Mouse (Mus musculus): ENCODE data around the gene Agap1.
A peak's percentile ranks its signal among the peaks of the same experiment; 100 is the strongest.
"Not testable (repeated sequence)": the region's sequence is repeated elsewhere in the genome, so short reads cannot be mapped to it uniquely, and the experiment has no call there.

Agap1 gene

GRCm38 (mm10) chr1:89461881-89462280 lies 7.3 kb downstream of the Agap1 start:
- DNase-seq: no peak

GRCm38 (mm10) chr1:89463138-89463537 lies 8.5 kb downstream of the Agap1 start:
- peak; percentile 45 for DNase-seq

- no peak for DNase-seq
These were observed 10.9 kb downstream of the Agap1 start for GRCm38 (mm10) chr1:89465417-89466002.

- DNase-seq: peak; percentile 65
These were observed 12.9 kb downstream of the Agap1 start for GRCm38 (mm10) chr1:89467321-89468069.

- no peak for DNase-seq
These were observed 13.5 kb downstream of the Agap1 start for GRCm38 (mm10) chr1:89468141-89468540.

- no peak for DNase-seq
These were observed 16.8 kb downstream of the Agap1 start for GRCm38 (mm10) chr1:89471430-89471829.

GRCm38 (mm10) chr1:89471891-89472290 lies 17.3 kb downstream of the Agap1 start:
- DNase-seq: no peak

- DNase-seq: peak; percentile 79
These were observed 19.3 kb downstream of the Agap1 start for GRCm38 (mm10) chr1:89473946-89474345.

GRCm38 (mm10) chr1:89474853-89475252 lies 20.2 kb downstream of the Agap1 start:
- peak; percentile 49 for DNase-seq

GRCm38 (mm10) chr1:89477033-89477432 lies 22.4 kb downstream of the Agap1 start:
- DNase-seq: peak; percentile 73

- no peak for DNase-seq
These were observed 24.2 kb downstream of the Agap1 start for GRCm38 (mm10) chr1:89478571-89479460.

- peak; percentile 82 for DNase-seq
These were observed 26.5 kb downstream of the Agap1 start for GRCm38 (mm10) chr1:89481154-89481553.

GRCm38 (mm10) chr1:89482812-89483211 lies 28.2 kb downstream of the Agap1 start:
- DNase-seq: no peak

GRCm38 (mm10) chr1:89486891-89487290 lies 32.3 kb downstream of the Agap1 start:
- DNase-seq: no peak

- peak; percentile 65 for DNase-seq
These were observed 34.7 kb downstream of the Agap1 start for GRCm38 (mm10) chr1:89489111-89489971.

GRCm38 (mm10) chr1:89493177-89493576 lies 38.6 kb downstream of the Agap1 start:
- DNase-seq: peak; percentile 45

GRCm38 (mm10) chr1:89494816-89495215 lies 40.2 kb downstream of the Agap1 start:
- DNase-seq: no peak

GRCm38 (mm10) chr1:89496204-89496603 lies 41.6 kb downstream of the Agap1 start:
- no peak for DNase-seq

GRCm38 (mm10) chr1:89500925-89501324 lies 46.3 kb downstream of the Agap1 start:
- no peak for DNase-seq

- no peak for DNase-seq
These were observed 46.7 kb downstream of the Agap1 start for GRCm38 (mm10) chr1:89501346-89501745.

- not testable (repeated sequence) for DNase-seq
These were observed 47.3 kb downstream of the Agap1 start for GRCm38 (mm10) chr1:89501891-89502290.

- no peak for DNase-seq
These were observed 54.6 kb downstream of the Agap1 start for GRCm38 (mm10) chr1:89509196-89509595.
